Mouse (Mus musculus): ENCODE measurements at regions not wholly inside any gene's neighbourhood (a gene's known extent, or its start where the extent isn't known, plus 50 kb on each side); places are given as distances from the start of the nearest gene placed in this dataset.

DNA sequence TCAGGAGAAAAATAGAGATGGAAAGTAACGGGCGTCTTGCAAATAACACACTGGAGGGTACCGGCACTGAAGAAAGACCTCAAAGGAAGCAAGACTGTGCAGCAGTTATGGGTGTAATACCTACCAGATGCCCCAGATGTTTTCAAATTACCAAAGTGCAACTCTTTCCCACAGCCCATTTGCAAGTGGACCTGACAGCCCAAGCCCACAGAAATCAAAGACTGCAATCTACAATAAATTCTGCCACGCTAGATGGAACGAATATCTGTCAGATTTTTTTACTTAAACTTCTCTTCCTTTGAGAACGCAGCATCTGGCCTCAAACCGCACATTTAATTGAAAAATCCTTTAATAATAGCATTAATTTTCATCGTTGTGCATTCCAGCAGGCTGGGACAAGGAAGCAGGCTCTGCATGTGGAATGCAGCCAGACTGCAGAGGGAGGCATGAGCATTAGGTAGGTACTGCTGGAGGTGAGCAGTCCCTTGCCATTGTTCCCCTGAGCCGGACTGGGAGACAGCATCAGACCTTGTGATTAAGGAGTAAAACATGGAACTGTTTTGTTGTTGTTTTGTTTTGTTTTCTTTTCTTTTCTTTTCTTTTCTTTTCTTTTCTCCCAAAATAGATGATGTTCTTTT lies 419.9 kb downstream of the Efnb2 start:
- TF ChIP-seq CTCF (IDR thresholded peaks at IDR 0.05), result no peak
- intact Hi-C loops (cut with DNase I), result no loop called here
- Histone ChIP-seq H3K4me3 (no peak overlapping the region), H3K27ac (no peak overlapping the region)
- no peak for DNase-seq (ENCODE audit: extremely low spot score in 1 of 2, low spot score in 2 of 2)

DNA sequence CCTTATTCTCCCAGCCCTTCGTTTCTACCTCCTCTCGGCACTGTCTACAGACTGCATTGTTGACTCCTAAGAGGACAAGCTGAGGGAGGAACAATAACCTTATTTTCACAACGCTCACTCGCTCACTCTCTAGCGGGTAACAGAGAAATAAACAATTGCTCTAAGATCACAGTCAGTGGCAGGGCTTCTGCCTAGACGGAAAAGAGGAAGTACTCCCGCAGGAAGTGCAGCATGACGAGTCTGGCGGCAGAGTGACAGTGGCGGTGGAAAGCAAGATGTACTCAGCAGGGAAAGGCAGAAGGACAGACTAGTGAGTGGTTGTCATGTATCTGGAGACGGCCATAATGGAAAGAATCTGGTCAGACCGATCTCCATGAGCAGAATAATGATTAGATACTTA lies 421.6 kb downstream of the Efnb2 start:
- intact Hi-C loops (cut with DNase I), result loop anchor here (10.0 kb wide), 1 partner anchor 755 kb away; no protein-coding TSS in a partner anchor
- no peak for TF ChIP-seq CTCF (IDR thresholded peaks at IDR 0.05)
- DNase-seq (ENCODE audit: extremely low spot score in 1 of 2, low spot score in 2 of 2), result no peak
- H3K4me3 ChIP-seq, result no peak overlapping the region
- H3K27ac ChIP-seq, result no peak overlapping the region

DNA sequence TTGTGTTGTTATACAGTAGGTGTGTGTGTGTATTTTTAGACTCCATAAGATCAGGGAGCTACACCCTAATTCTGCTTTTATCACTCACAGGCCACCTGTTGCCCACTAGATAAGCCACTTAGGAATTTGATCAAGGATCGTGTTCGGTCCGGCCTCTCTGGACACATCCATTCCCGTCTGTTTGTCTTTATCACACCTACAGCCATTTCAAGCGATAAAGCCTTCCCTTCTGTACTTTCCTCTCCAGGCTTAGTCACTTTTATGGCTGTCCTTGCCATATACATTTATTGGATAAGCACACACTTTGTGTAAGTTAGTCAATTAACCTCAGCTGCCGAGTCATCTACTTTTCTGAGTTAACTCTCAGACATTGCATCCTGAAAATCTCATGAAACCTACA lies 423.0 kb downstream of the Efnb2 start:
- Histone ChIP-seq H3K27ac (no peak overlapping the region), H3K4me3 (no peak overlapping the region)
- no peak for TF ChIP-seq CTCF (IDR thresholded peaks at IDR 0.05)
- no peak for DNase-seq (ENCODE audit: extremely low spot score in 1 of 2, low spot score in 2 of 2)
- intact Hi-C loops (cut with DNase I), result loop anchor here (10.0 kb wide), 1 partner anchor 757 kb away; no protein-coding TSS in a partner anchor

DNA sequence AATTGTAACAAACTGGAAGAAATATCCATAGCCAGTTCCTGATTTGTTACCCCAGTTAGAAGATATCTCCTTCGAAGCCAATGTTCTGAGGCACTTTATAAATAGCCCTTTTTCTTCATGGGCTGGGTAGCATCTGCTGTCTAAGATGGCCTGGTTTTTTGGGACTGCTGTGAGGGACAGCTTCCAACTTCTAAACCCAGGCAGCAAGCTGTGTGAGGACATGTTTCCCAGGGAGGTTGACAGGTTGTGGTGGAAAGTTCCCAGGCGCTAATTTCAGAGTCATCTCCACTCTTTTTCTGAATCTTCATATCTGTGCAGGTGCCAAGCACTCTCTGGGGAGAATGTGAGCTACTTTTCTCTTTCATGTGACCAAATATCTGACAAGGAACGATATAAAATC lies 427.4 kb downstream of the Efnb2 start:
- peak in 1 of 2 experiments; percentile 42 for DNase-seq (ENCODE audit: extremely low spot score in 1 of 2, low spot score in 2 of 2)
- Histone ChIP-seq H3K4me3 (no peak overlapping the region), H3K27ac (peak overlapping the region; percentile 83)
- no peak for TF ChIP-seq CTCF (IDR thresholded peaks at IDR 0.05)
- intact Hi-C loops (cut with DNase I), result loop anchor here (2.0 to 10.0 kb wide), 3 partner anchors 425 to 771 kb away; no protein-coding TSS in a partner anchor

DNA sequence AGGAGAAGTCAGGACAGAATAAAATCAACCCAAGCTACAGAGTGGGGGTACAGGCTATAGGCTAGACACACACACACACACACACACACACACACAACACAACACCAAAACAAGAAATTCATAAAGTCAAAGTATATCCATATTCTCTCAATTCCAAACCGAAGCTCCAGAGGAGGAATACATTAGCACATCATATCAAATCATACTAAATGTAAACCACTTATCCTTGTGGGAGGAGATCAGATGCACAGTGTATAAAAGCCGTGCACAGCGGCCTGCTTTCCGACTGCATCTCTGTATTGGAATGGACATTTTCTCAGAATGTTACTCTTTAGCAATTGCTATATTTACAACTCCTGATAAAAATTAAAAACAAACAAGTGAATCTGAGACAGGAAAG lies 427.9 kb downstream of the Efnb2 start:
- intact Hi-C loops (cut with DNase I), result loop anchor here (2.0 to 10.0 kb wide), 3 partner anchors 426 to 771 kb away; no protein-coding TSS in a partner anchor
- Histone ChIP-seq H3K4me3 (no peak overlapping the region), H3K27ac (peak overlapping the region; percentile 83)
- no peak for TF ChIP-seq CTCF (IDR thresholded peaks at IDR 0.05)
- DNase-seq (ENCODE audit: extremely low spot score in 1 of 2, low spot score in 2 of 2), result no peak

DNA sequence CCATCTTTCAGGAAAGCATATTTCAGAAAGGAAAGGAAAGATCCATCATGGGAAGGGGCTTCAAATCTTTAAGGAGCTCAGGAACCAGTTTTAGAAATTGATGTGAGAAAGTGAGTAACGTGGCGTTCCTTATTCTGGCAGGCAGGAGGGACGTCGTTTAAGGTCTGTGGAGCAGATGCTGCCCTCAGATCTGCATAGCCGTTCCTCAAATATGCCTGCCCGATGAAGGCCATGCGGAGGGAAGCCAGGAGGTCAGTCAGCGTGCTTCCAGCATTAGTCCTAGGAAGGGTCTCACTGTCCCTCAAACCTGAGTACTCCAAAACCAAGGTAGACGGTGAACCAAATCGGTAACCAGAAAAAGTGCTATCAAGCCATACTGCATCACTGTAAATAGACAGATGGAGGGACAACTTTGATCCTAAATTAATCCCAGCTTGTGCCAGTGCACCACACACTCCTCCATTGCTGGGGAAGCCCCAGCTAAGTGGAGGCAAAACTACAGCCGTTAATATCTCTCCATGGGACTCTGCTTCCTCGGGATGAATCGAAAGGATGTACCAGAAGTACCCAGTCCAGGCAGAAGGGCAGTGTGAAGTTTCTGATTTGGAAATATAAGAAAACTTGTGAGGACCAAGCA lies 428.9 kb downstream of the Efnb2 start:
- DNase-seq (ENCODE audit: extremely low spot score in 1 of 2, low spot score in 2 of 2), result no peak
- peak overlapping the region; percentile 42; the same call in 1 of the 2 replicates for H3K27ac ChIP-seq
- no peak for TF ChIP-seq CTCF (IDR thresholded peaks at IDR 0.05)
- H3K4me3 ChIP-seq, result no peak overlapping the region
- intact Hi-C loops (cut with DNase I), result loop anchor here (1.0 to 10.0 kb wide), 4 partner anchors 422 to 770 kb away; no protein-coding TSS in a partner anchor

DNA sequence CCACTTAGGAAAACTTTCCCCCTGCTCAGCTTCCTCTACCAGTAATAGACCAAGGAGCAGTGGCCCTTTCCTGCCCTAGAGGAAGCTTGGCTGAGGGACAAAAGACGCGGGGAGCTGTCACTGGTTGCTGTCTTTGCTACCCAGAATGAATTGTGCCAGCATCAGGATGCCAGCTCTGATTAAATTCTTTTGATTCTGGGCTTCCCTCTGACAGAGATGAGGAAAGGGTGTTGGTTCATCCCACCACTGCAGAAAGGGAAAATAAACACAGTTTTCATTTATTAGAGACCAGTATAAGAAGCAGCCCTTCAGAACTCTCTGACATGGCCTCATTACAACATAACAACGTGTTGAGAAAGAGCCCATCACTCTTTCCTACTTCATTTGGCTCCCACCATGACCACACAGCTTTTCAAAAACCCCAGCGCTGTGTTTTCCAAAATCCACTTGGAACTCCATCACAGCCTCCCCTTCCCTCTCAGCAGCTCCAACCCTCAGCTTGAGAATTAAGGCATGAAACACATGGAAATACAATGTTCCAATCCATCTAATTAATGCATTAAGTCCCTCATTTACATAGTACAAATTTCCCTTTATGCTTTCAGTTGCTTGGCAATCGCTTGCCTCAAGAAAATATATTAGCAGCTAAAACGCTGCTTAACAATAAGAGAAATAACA lies 429.6 kb downstream of the Efnb2 start:
- no peak for TF ChIP-seq CTCF (IDR thresholded peaks at IDR 0.05)
- no peak overlapping the region for H3K4me3 ChIP-seq
- intact Hi-C loops (cut with DNase I), result loop anchor here (1.0 to 10.0 kb wide), 3 partner anchors 423 to 769 kb away; no protein-coding TSS in a partner anchor
- peak overlapping the region; percentile 42; the same call in 1 of the 2 replicates for H3K27ac ChIP-seq
- no peak for DNase-seq (ENCODE audit: extremely low spot score in 1 of 2, low spot score in 2 of 2)

DNA sequence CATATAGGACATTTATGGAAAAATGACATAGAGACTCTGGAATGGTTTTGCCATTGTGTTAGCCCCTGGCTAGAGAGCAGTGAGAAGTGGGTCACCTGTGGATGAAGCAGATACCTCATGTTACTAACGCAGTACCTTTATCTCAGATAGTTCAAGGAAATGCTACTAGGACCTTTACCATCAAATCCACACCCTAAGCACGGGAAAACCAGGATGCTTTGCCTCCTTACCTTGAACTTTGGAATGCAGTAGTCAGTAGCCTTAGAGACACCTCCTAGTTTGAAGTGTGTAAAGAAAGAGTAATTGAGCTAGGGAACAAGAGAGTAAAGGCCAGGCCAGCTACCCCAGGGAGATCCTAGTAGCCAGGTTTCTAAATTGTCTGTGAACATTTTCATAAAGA lies 435.0 kb downstream of the Efnb2 start:
- DNase-seq (ENCODE audit: extremely low spot score in 1 of 2, low spot score in 2 of 2), result no peak
- intact Hi-C loops (cut with DNase I), result no loop called here
- Histone ChIP-seq H3K27ac (no peak overlapping the region), H3K4me3 (no peak overlapping the region)
- no peak for TF ChIP-seq CTCF (IDR thresholded peaks at IDR 0.05)

DNA sequence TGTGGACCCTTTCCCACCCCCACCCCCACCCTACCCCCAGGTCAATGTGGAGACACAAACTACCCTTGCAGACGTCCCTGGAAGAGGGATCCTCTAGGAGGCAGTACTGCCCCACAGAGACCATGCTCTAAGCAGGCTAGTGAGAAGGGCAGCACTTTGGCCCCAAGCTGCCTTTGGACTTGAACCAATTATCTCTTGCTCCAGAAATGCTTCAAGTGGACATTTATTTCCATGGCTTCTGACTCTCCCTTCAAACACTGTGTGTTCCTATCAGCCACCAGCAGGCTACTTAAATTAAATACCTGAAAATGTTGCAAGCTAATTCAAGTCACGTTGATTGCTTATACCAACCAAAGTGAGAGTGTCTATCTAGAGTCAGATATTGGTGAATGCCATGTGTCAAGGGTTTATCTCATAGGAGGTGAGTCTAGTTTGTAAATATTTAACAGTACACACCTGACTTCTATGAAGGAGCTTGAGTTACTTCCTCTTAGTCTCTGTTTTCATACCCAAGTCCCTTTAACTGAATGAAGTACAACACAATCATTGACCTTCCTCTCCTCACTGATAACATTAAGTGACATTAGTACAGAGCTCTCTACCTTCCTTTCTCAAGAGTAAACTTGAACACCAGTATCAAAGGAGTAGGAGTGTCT lies 435.7 kb downstream of the Efnb2 start:
- peak; percentile 28 for TF ChIP-seq CTCF (IDR thresholded peaks at IDR 0.05)

DNA sequence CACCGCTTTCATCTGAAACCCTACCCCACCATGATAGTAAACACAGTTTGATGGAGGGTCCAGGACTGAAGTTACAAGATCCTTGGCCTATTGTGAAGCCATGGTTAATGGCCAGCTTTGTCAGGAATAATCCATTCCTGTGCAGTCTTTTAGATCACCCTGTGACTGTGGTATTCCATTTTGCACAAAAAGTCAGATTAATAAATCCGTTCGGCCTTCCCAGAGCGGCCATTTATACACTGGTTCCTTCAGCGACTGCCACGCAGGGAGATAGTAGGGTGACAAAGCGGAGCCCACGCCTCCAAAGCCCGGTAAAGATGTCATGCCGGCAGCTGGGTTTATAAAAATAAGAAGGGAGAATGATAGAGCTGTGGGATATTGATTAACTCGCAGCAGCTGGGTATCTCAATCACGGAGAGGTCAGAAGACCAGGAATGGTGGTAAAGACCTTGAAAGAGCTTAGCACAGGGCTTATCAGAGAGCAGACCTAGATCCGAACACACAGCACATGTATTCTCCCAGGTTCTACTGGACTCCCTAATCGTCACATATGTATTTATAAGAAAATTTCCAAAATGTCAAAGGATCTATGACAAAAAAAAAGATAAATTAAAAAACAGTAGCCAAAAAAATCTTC lies 440.5 kb downstream of the Efnb2 start:
- Histone ChIP-seq H3K27ac (no peak overlapping the region), H3K4me3 (no peak overlapping the region)
- intact Hi-C loops (cut with DNase I), result no loop called here
- DNase-seq (ENCODE audit: extremely low spot score in 1 of 2, low spot score in 2 of 2), result no peak
- no peak for TF ChIP-seq CTCF (IDR thresholded peaks at IDR 0.05)

More for the DNA sequence above, 435.7 kb downstream of the Efnb2 start:
- H3K27ac ChIP-seq, result no peak overlapping the region
- intact Hi-C loops (cut with DNase I), result no loop called here
- no peak for DNase-seq (ENCODE audit: extremely low spot score in 1 of 2, low spot score in 2 of 2)
- no peak overlapping the region for H3K4me3 ChIP-seq

DNA sequence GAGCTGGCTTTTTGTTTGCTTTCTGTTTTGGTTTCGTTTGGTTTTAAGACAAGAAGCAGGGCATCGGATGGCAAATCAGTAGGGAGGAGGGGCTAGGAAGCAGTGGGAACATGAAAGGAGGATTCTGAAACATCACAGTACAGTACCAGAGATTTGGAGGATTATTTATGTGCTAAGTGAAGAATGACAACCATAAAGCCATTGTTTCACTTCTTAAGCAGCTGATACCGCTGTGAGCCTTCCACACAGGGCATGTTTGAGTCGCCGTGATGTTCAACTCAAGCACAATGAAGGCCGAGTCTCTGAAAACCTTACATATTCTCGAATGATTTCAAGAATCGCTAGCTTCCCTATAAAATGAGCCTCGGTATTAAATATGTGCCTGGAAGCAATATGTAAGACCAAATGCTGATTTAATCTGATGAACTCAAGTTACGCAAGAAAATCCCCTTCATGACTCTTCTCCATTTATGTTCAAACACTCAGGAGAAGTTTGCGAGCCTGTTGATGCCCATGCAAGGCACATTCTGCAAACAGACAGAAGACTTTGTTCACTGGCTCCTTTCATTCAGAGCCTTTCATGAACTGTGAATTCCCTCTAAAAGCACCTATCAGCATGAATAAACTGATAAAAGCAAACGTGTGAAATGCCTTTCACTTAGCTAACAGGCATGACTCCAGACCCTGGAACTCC lies 441.2 kb downstream of the Efnb2 start:
- no peak for DNase-seq (ENCODE audit: extremely low spot score in 1 of 2, low spot score in 2 of 2)
- no peak overlapping the region for H3K4me3 ChIP-seq
- H3K27ac ChIP-seq, result no peak overlapping the region
- TF ChIP-seq CTCF (IDR thresholded peaks at IDR 0.05), result no peak
- intact Hi-C loops (cut with DNase I), result no loop called here

All from left cerebral cortex, adult 2 months (tissue).